Mouse (Mus musculus): ENCODE results near the gene Sugct. TPM values are rescaled to one million over a fixed set of nuclear protein-coding genes. Genes with fewer than 3 reads are reported as not detected.

Gene Sugct
- polyA plus RNA-seq, 1 experiment from 2014 or later = 14.0 TPM

DNA sequence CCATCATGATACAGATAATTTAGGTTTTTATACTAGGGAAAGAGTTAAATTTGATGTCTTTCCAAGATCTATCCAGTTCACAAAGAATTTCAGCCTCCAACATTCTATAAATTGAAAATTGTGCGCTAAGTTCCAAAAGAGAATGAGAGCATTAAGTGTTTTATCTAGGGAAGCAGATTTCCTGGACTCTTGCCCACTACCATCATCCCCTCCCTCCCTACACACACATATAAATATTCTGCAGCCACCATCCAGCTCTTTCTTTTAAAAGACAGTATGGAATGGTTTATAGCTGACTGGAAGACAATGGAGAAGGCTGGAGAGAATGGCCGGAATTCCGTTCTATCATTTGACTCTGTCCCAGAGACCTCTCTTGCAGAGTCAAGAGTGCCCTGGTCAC lies 404.3 kb downstream of the Sugct start:
- ATAC-seq (no peak), DNase-seq (no peak)
- Histone ChIP-seq H3K27ac (ENCODE audit: low read depth) (no peak overlapping the region), H3K36me3 (replicated peaks; ENCODE audit: insufficient read depth, low read length) (no peaks in the 10 kb centered on the region), H3K9me3 (ENCODE audit: low read length) (no peaks in the 10 kb centered on the region), H3K27me3 (ENCODE audit: insufficient read depth, low read length) (no peaks in the 10 kb centered on the region), H3K4me1 (ENCODE audit: insufficient read depth) (no peaks in the 10 kb centered on the region), H3K9ac (replicated peaks) (no peak overlapping the region), H3K4me2 (ENCODE audit: low read depth, low read length) (no peak overlapping the region), H3K4me3 (ENCODE audit: low read depth, low read length) (no peak overlapping the region)
- TF ChIP-seq CTCF (IDR thresholded peaks at IDR 0.05; ENCODE audit: low read depth) = no peak
- no peak for TF ChIP-seq EP300 (IDR thresholded peaks at IDR 0.05; ENCODE audit: low read depth)
- 63% methylated on average over 3 of the region's 3 CpGs for WGBS (ENCODE audit: insufficient replicate concordance)

- H3K36me3 ChIP-seq (replicated peaks; ENCODE audit: insufficient read depth, low read length) = no peaks in the 10 kb centered on the region
- DNase-seq = no peak
- no peak overlapping the region for H3K9ac ChIP-seq (replicated peaks)
- no peak for ATAC-seq
- H3K9me3 ChIP-seq (ENCODE audit: low read length) = no peaks in the 10 kb centered on the region
- no peak overlapping the region for H3K27ac ChIP-seq (ENCODE audit: low read depth)
- no peak overlapping the region for H3K4me2 ChIP-seq (ENCODE audit: low read depth, low read length)
- no peak overlapping the region for H3K4me3 ChIP-seq (ENCODE audit: low read depth, low read length)
- no peaks in the 10 kb centered on the region for H3K27me3 ChIP-seq (ENCODE audit: insufficient read depth, low read length)
- TF ChIP-seq CTCF (IDR thresholded peaks at IDR 0.05; ENCODE audit: low read depth) (no peak), EP300 (IDR thresholded peaks at IDR 0.05; ENCODE audit: low read depth) (no peak)
- 12% methylated on average over 1 of the region's 1 CpGs for WGBS (ENCODE audit: insufficient replicate concordance)
- no peaks in the 10 kb centered on the region for H3K4me1 ChIP-seq (ENCODE audit: insufficient read depth)
Measured at GRCm38 (mm10) chr13:17288377-17288776, 407.0 kb downstream of the Sugct start.

- Histone ChIP-seq H3K36me3 (replicated peaks; ENCODE audit: insufficient read depth, low read length) (no peaks in the 10 kb centered on the region), H3K4me1 (ENCODE audit: insufficient read depth) (no peaks in the 10 kb centered on the region), H3K9ac (replicated peaks) (no peak overlapping the region), H3K27me3 (ENCODE audit: insufficient read depth, low read length) (no peaks in the 10 kb centered on the region), H3K4me2 (ENCODE audit: low read depth, low read length) (no peak overlapping the region), H3K4me3 (ENCODE audit: low read depth, low read length) (no peak overlapping the region), H3K9me3 (ENCODE audit: low read length) (no peaks in the 10 kb centered on the region), H3K27ac (ENCODE audit: low read depth) (no peak overlapping the region)
- WGBS (ENCODE audit: insufficient replicate concordance) = 77% methylated on average over 3 of the region's 3 CpGs
- DNase-seq (no peak), ATAC-seq (no peak)
- TF ChIP-seq CTCF (IDR thresholded peaks at IDR 0.05; ENCODE audit: low read depth) = no peak
- no peak for TF ChIP-seq EP300 (IDR thresholded peaks at IDR 0.05; ENCODE audit: low read depth)
Measured at GRCm38 (mm10) chr13:17245936-17246335, 449.4 kb downstream of the Sugct start.

DNA sequence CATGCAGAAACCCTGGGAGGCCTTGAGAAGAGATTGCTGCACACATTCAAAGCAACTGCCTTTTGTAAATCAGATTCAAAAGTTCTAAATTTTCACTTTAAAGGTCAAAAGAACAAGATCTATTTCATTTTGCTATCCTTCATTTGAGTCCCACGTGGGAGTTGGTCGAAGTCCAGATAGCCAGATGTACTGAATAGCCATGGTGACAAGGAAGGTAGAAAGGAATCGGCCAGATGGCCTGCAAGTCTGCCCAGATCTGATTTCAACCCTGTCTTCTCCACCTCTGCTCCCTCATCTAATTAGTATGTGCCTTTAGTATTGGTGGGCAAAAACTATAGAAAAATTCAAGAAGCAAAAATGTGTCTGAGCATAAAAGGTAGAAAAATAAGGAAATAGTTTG lies 478.8 kb downstream of the Sugct start:
- no peaks in the 10 kb centered on the region for H3K27me3 ChIP-seq (ENCODE audit: insufficient read depth, low read length)
- no peak for TF ChIP-seq CTCF (IDR thresholded peaks at IDR 0.05; ENCODE audit: low read depth)
- no peak for TF ChIP-seq EP300 (IDR thresholded peaks at IDR 0.05; ENCODE audit: low read depth)
- H3K9me3 ChIP-seq (ENCODE audit: low read length) = no peaks in the 10 kb centered on the region
- H3K4me3 ChIP-seq (ENCODE audit: low read depth, low read length) = no peak overlapping the region
- ATAC-seq (no peak), DNase-seq (no peak)
- H3K9ac ChIP-seq (replicated peaks) = no peak overlapping the region
- 60% methylated on average over 3 of the region's 3 CpGs for WGBS (ENCODE audit: insufficient replicate concordance)
- no peaks in the 10 kb centered on the region for H3K4me1 ChIP-seq (ENCODE audit: insufficient read depth)
- no peaks in the 10 kb centered on the region for H3K36me3 ChIP-seq (replicated peaks; ENCODE audit: insufficient read depth, low read length)
- H3K4me2 ChIP-seq (ENCODE audit: low read depth, low read length) = no peak overlapping the region
- H3K27ac ChIP-seq (ENCODE audit: low read depth) = no peak overlapping the region

- Histone ChIP-seq H3K9ac (replicated peaks) (no peak overlapping the region), H3K4me3 (ENCODE audit: low read depth, low read length) (no peak overlapping the region), H3K27me3 (ENCODE audit: insufficient read depth, low read length) (no peaks in the 10 kb centered on the region), H3K9me3 (ENCODE audit: low read length) (no peaks in the 10 kb centered on the region), H3K4me2 (ENCODE audit: low read depth, low read length) (no peak overlapping the region), H3K4me1 (ENCODE audit: insufficient read depth) (no peaks in the 10 kb centered on the region), H3K27ac (ENCODE audit: low read depth) (no peak overlapping the region), H3K36me3 (replicated peaks; ENCODE audit: insufficient read depth, low read length) (no peaks in the 10 kb centered on the region)
- TF ChIP-seq EP300 (IDR thresholded peaks at IDR 0.05; ENCODE audit: low read depth) (no peak), CTCF (IDR thresholded peaks at IDR 0.05; ENCODE audit: low read depth) (no peak)
- ATAC-seq (no peak), DNase-seq (no peak)
Measured at GRCm38 (mm10) chr13:17212681-17213080, 482.7 kb downstream of the Sugct start.

DNA sequence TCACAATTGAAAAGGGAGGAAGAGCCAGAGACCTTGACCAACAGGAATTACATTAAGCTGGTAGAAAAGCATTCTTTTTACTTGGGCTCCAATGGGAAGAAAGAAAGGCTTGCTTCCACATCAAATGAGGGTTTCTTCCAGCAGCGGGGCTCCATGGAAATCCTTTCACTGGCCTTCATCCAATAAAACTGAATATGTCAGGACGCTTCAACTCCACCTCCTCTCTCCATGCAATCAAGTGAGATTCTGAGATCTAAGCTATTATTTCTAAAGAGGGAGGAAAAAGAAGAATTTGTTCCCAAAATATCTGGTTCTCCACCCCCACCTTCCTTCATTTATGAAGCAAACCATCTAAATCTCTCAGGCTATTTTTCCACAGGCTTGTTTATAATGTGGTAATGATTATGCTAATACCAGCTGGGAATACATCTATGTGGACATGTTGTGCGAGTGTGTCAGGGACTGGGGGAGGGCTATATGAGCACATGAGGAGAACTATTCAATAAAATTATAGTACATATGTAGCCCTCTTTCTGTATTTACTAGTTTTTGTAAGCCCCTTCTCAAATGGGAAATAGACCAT lies 505.1 kb downstream of the Sugct start:
- Histone ChIP-seq H3K4me3 (ENCODE audit: low read depth, low read length) (no peak overlapping the region), H3K9ac (replicated peaks) (no peak overlapping the region), H3K9me3 (ENCODE audit: low read length) (no peaks in the 10 kb centered on the region), H3K36me3 (replicated peaks; ENCODE audit: insufficient read depth, low read length) (no peaks in the 10 kb centered on the region), H3K27ac (ENCODE audit: low read depth) (no peak overlapping the region), H3K4me1 (ENCODE audit: insufficient read depth) (peaks cover 1% of the 10 kb centered on the region), H3K27me3 (ENCODE audit: insufficient read depth, low read length) (no peaks in the 10 kb centered on the region), H3K4me2 (ENCODE audit: low read depth, low read length) (no peak overlapping the region)
- DNase-seq (no peak), ATAC-seq (no peak)
- no peak for TF ChIP-seq CTCF (IDR thresholded peaks at IDR 0.05; ENCODE audit: low read depth)
- TF ChIP-seq EP300 (IDR thresholded peaks at IDR 0.05; ENCODE audit: low read depth) = no peak
- WGBS (ENCODE audit: insufficient replicate concordance) = 76% methylated on average over 3 of the region's 3 CpGs

- peaks cover 6% of the 10 kb centered on the region for H3K4me1 ChIP-seq (ENCODE audit: insufficient read depth)
- peak; percentile 15 for DNase-seq
- H3K9me3 ChIP-seq (ENCODE audit: low read length) = no peaks in the 10 kb centered on the region
- H3K4me2 ChIP-seq (ENCODE audit: low read depth, low read length) = peak overlapping the region; percentile 57
- ATAC-seq = no peak
- H3K27ac ChIP-seq (ENCODE audit: low read depth) = no peak overlapping the region
- WGBS (ENCODE audit: insufficient replicate concordance) = 20% methylated on average over 8 of the region's 8 CpGs
- no peaks in the 10 kb centered on the region for H3K36me3 ChIP-seq (replicated peaks; ENCODE audit: insufficient read depth, low read length)
- H3K9ac ChIP-seq (replicated peaks) = no peak overlapping the region
- TF ChIP-seq EP300 (IDR thresholded peaks at IDR 0.05; ENCODE audit: low read depth) (no peak), CTCF (IDR thresholded peaks at IDR 0.05; ENCODE audit: low read depth) (no peak)
- no peaks in the 10 kb centered on the region for H3K27me3 ChIP-seq (ENCODE audit: insufficient read depth, low read length)
- H3K4me3 ChIP-seq (ENCODE audit: low read depth, low read length) = no peak overlapping the region
Measured at GRCm38 (mm10) chr13:17185253-17185652, 510.1 kb downstream of the Sugct start.
